Mouse (Mus musculus) cerebellum, adult 9-10 months (tissue): Measurements from ENCODE around the gene Esrrg.

Source experiments
- DNase-seq: peaks from one replicate; pipeline ENCODE4 v3.0.0; 2022

The Esrrg gene

GRCm38 (mm10) chr1:188085116-188085879, 476.7 kb downstream of the Esrrg start:
- DNase-seq, result no peak

GRCm38 (mm10) chr1:188093724-188094123, 485.1 kb downstream of the Esrrg start:
- no peak for DNase-seq

- no peak for DNase-seq
Observed at GRCm38 (mm10) chr1:188101832-188102231, 493.2 kb downstream of the Esrrg start.

GRCm38 (mm10) chr1:188103179-188103578, 494.6 kb downstream of the Esrrg start:
- DNase-seq, result no peak

- DNase-seq, result no peak
Observed at GRCm38 (mm10) chr1:188105516-188105915, 496.9 kb downstream of the Esrrg start.

- no peak for DNase-seq
Observed at GRCm38 (mm10) chr1:188107946-188108345, 499.4 kb downstream of the Esrrg start.

- DNase-seq, result no peak
Observed at GRCm38 (mm10) chr1:188111552-188111951, 503.0 kb downstream of the Esrrg start.

GRCm38 (mm10) chr1:188113240-188113639, 504.6 kb downstream of the Esrrg start:
- DNase-seq, result no peak

GRCm38 (mm10) chr1:188118125-188118524, 509.5 kb downstream of the Esrrg start:
- DNase-seq, result peak; percentile 8

- DNase-seq, result no peak
Observed at GRCm38 (mm10) chr1:188119806-188120205, 511.2 kb downstream of the Esrrg start.

GRCm38 (mm10) chr1:188125521-188126021, 517.0 kb downstream of the Esrrg start:
- no peak for DNase-seq

GRCm38 (mm10) chr1:188136126-188136525, 527.5 kb downstream of the Esrrg start:
- no peak for DNase-seq

- DNase-seq, result no peak
Observed at GRCm38 (mm10) chr1:188139473-188139872, 530.9 kb downstream of the Esrrg start.

GRCm38 (mm10) chr1:188140221-188140620, 531.6 kb downstream of the Esrrg start:
- no peak for DNase-seq

- DNase-seq, result no peak
Observed at GRCm38 (mm10) chr1:188147381-188148156, 539.0 kb downstream of the Esrrg start.

GRCm38 (mm10) chr1:188151066-188151465, 542.5 kb downstream of the Esrrg start:
- DNase-seq, result no peak

GRCm38 (mm10) chr1:188152011-188152410, 543.4 kb downstream of the Esrrg start:
- DNase-seq, result no peak

- no peak for DNase-seq
Observed at GRCm38 (mm10) chr1:188153665-188154064, 545.1 kb downstream of the Esrrg start.

- no peak for DNase-seq
Observed at GRCm38 (mm10) chr1:188154466-188155110, 546.0 kb downstream of the Esrrg start.

GRCm38 (mm10) chr1:188155135-188155779, 546.7 kb downstream of the Esrrg start:
- no peak for DNase-seq

- no peak for DNase-seq
Observed at GRCm38 (mm10) chr1:188156520-188156919, 547.9 kb downstream of the Esrrg start.

- no peak for DNase-seq
Observed at GRCm38 (mm10) chr1:188157237-188157955, 548.8 kb downstream of the Esrrg start.
